ENCODE assay signal across 8 mouse cellular contexts in the genomic region with DNA sequence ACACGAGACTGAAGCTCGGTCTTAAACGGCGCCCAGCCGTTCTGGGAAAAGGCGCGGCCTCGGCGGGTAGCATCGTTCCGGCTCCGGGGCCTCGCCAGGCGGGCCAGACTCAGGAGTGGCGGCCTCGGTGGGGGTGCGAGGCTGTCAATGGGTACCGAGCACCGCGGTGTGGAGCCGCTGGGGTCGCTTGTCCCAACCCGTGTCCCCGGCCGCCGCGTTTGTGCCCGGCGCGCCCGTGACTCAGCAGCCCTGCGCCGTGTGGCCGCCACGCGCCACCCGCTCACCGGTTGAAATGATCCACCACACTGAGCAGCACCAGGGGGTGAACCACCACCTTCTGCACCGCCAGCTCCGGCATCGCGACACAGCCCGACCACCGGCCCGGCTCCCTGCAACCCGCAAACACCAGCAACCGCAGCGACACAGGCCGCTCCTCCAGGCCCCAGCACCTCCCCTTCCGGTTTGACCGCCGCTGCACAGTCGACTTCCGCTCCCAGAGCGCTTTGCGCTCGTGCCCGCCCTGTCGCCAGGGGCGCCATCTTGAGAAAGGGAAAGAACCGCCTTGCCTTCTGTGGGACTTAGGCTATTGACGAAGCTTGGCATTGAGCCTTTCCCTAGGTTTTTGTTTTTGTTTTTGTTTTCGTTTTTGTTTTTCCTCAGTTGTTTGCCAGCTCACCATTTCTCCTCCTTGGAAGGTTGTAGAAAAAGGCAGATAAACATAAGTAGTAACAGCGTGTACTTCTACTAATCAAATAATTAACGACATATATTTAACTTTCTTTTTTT. TPM values are rescaled to one million over a fixed set of nuclear protein-coding genes. Genes with fewer than 3 reads are reported as not detected.
DNase-seq lines count a peak whose midpoint lies in the region; ATAC-seq and TF ChIP-seq lines count a peak whose summit lies in the region.

A gene (minus strand): TSS at position 470 of the 786 bp plus-strand sequence.

- peak within 1 kb of the TSS; percentile 82 for H3K9ac ChIP-seq in forebrain, embryonic 15.5 days (replicated peaks)

- peaks cover 21% of the 10 kb centered on the region for H3K36me3 ChIP-seq in forebrain, embryonic 15.5 days

- peaks cover 18% of the 10 kb centered on the region for H3K4me1 ChIP-seq in forebrain, embryonic 15.5 days
- no peaks in the 10 kb centered on the region for H3K4me1 ChIP-seq in lung, adult 2 months (ENCODE audit: control insufficient read depth, insufficient read depth, low read length)

- peak; percentile 98 for ATAC-seq in forebrain, embryonic 15.5 days (replicated peaks)
- ATAC-seq in neutrophil, adult 5-6 weeks (ENCODE audit: extremely low read depth, insufficient number of reproducible peaks, low FRiP score, poor library complexity, severe bottlenecking): peak; percentile 98

- peak within 1 kb of the TSS; percentile 81 for H3K4me3 ChIP-seq in forebrain, embryonic 15.5 days
- H3K4me3 ChIP-seq in lung, adult 2 months (replicated peaks; ENCODE audit: extremely low read depth, low read depth, low read length): peak within 1 kb of the TSS; percentile 92

- intact Hi-C loops in heart, postnatal 25 days (cut with DNase I): loop anchor here (10.0 kb wide), 1 partner anchor 1977 kb away; a partner anchor contains a TSS

- no peak for TF ChIP-seq CTCF in lung, adult 2 months (IDR thresholded peaks at IDR 0.05; ENCODE audit: insufficient read depth, low read length)

- peak; percentile 86; the same call in 1 of the 2 replicates for TF ChIP-seq POLR2A in lung, adult 2 months (IDR thresholded peaks at IDR 0.05; ENCODE audit: borderline replicate concordance, extremely low read depth, low read depth, low read length)

- no peaks in the 10 kb centered on the region for H3K9me3 ChIP-seq in forebrain, embryonic 15.5 days

- H3K27ac ChIP-seq in forebrain, embryonic 15.5 days (replicated peaks): peak within 1 kb of the TSS; percentile 82

- H3K27me3 ChIP-seq in forebrain, embryonic 15.5 days: no peaks in the 10 kb centered on the region

- DNase-seq in ES-CJ7 (ENCODE audit: low read depth, low spot score): peak; percentile 97
- DNase-seq in cerebellum, adult 11 months: peak; percentile 91
- DNase-seq in heart, postnatal 25 days (ENCODE audit: low spot score): peak; percentile 87
- peak; percentile 93 to 95 for DNase-seq in layer of hippocampus, adult 18-20 months (ENCODE audit: low spot score in 2 of 2)
- peak; percentile 93 for DNase-seq in lung, adult 2 months
- peak; percentile 87 to 88 for DNase-seq in thymus, adult 18-20 months

- H3K4me2 ChIP-seq in forebrain, embryonic 15.5 days (replicated peaks): peak within 1 kb of the TSS; percentile 70

- 2% methylated on average over 48 of the region's 65 CpGs for WGBS in forebrain, embryonic 15.5 days
- WGBS in lung, adult 2 months: 1% methylated on average over 65 of the region's 65 CpGs

RNA-seq across cellular contexts. Expression of the gene that starts here (rescaled TPM):
- 245 and 250 TPM in 2 replicates for polyA plus RNA-seq in forebrain, embryonic 15.5 days (2015; fragmentation: Nextera tagmentation; extraction: Ambion mirVana)
- 10 to 100 TPM; 80.4 to 89.9 TPM for total RNA-seq in heart, postnatal 25 days (2021)
- 100 to 1,000 TPM; 108 to 113 TPM for total RNA-seq in layer of hippocampus, adult 18-20 months (2021)
- 39.2 and 52.2 TPM in 2 replicates for polyA plus RNA-seq in lung, adult 2 months (2012; rRNA removed)
- 39.7 and 42.4 TPM in 2 replicates for total RNA-seq in neutrophil, adult 5-6 weeks (2017)

Comparison
In these comparisons a context has a peak if more than half of its experiments do, and no peak if none do; other contexts are left out.
1. Peak in every context shown above with its lines: DNase-seq, ATAC-seq, H3K4me3 ChIP-seq and H3K27ac ChIP-seq.